Mouse (Mus musculus) heart, embryonic 13.5 days (tissue): Measurements from ENCODE around the gene BB287469. TPM values are rescaled to one million over a fixed set of nuclear protein-coding genes. Genes with fewer than 3 reads are reported as not detected.

Experiments
- polyA plus RNA-seq: library from polyadenylated mRNA; unstranded; fragments of >200 nt; fragmentation: Nextera tagmentation; extraction: Ambion mirVana; gene quantifications from 2 replicates; pipeline ENCODE4 v1.2.1, GENCODE M21; 2015

The BB287469 gene
- polyA plus RNA-seq, 1 experiment from 2014 or later, result not detected

Other genes starting within 250 kb of the BB287469 start
- gene Oog1, start 213.9 kb upstream of the BB287469 start, polyA plus RNA-seq, result not detected in 2 replicates
- not detected in 2 replicates for gene Gm4027, start 197.7 kb upstream of the BB287469 start, polyA plus RNA-seq
- gene Gm16381, start 172.0 kb upstream of the BB287469 start, polyA plus RNA-seq, result not detected in 2 replicates
- gene Gm21319, start 40.8 kb upstream of the BB287469 start, polyA plus RNA-seq, result not detected in 2 replicates
- gene Gm21936, start 21.1 kb upstream of the BB287469 start, polyA plus RNA-seq, result not detected in 2 replicates
- gene Gm2001, start 25.8 kb downstream of the BB287469 start, polyA plus RNA-seq, result not detected in 2 replicates
- not detected in 2 replicates for gene Gm2016, start 57.5 kb downstream of the BB287469 start, polyA plus RNA-seq
- gene Gm2022, start 78.8 kb downstream of the BB287469 start, polyA plus RNA-seq, result not detected in 2 replicates
- gene Gm2035, start 103.3 kb downstream of the BB287469 start, polyA plus RNA-seq, result not detected in 2 replicates
- not detected in 2 replicates for gene Gm2042, start 137.5 kb downstream of the BB287469 start, polyA plus RNA-seq
- gene Gm2075, start 195.3 kb downstream of the BB287469 start, polyA plus RNA-seq, result not detected in 2 replicates
- gene Gm6803, start 202.2 kb downstream of the BB287469 start, polyA plus RNA-seq, result not detected in 2 replicates
- gene Gm2056, start 210.4 kb downstream of the BB287469 start, polyA plus RNA-seq, result not detected in 2 replicates